Mouse (Mus musculus): ENCODE measurements around the gene Pou6f1. TPM values are rescaled to one million over a fixed set of nuclear protein-coding genes. Genes with fewer than 3 reads are reported as not detected.

The Pou6f1 gene
- total and polyA plus RNA-seq, 3 experiments: 1.7 to 9.1 (median 7.4) TPM

- H3K4me3 ChIP-seq (replicated peaks in 1 of 3; ENCODE audit: low read depth in 2 of 3, low read length in 2 of 3, poor library complexity in 1 of 3): no peak overlapping the region
- dilution Hi-C loops (cut with MboI; ENCODE audit: extremely low pct_ligation_motif_present, extremely low pct_unique_long_range_greater_than_20kb, low sequenced_read_pairs) (no loop called here), in situ Hi-C loops (cut with MboI; ENCODE audit: low pct_ligation_motif_present, low pct_unique_long_range_greater_than_20kb, low sequenced_read_pairs) (loop anchor here (5.0 kb wide), 2 partner anchors 80 to 150 kb away; no protein-coding TSS in a partner anchor)
- peaks cover 13% of the 10 kb centered on the region for H3K79me2 ChIP-seq (replicated peaks; ENCODE audit: control insufficient read depth, extremely low read depth, insufficient read depth, poor library complexity, severe bottlenecking)
- no peak for DNase-seq (ENCODE audit: extremely low read depth)
- no peak overlapping the region for H3K27ac ChIP-seq (ENCODE audit: insufficient read depth, low read depth)
- no peaks in the 10 kb centered on the region for H3K27me3 ChIP-seq (replicated peaks)
- TF ChIP-seq ZNF384 (IDR thresholded peaks at IDR 0.05; ENCODE audit: low read depth, low read length) (0 out of 2 replicates have a peak, but pooled peaks have one; percentile 7), MAX (IDR thresholded peaks at IDR 0.05; ENCODE audit: low read length) (no peak), ELF1 (IDR thresholded peaks at IDR 0.05; ENCODE audit: low read depth, low read length) (peak; percentile 13; the same call in 1 of the 2 replicates), SMC3 (IDR thresholded peaks at IDR 0.05; ENCODE audit: low read depth, low read length) (peak; percentile 71), CTCF (conservative IDR thresholded peaks at IDR 0.05 in 1 of 2, IDR thresholded peaks at IDR 0.05 in 1 of 2; ENCODE audit: low read depth in 2 of 2, low read length in 2 of 2) (peak; percentile 15 to 87; a peak in 2 of 4 replicates), POLR2AphosphoS2 (IDR thresholded peaks at IDR 0.05; ENCODE audit: low read depth, low read length) (no peak), RAD21 (IDR thresholded peaks at IDR 0.05; ENCODE audit: low read depth, low read length) (peak; percentile 43), EP300 (IDR thresholded peaks at IDR 0.05; ENCODE audit: low read length) (no peak), NELFE (IDR thresholded peaks at IDR 0.05; ENCODE audit: low read depth, low read length) (peak; percentile 42; the same call in 1 of the 2 replicates), TCF12 (IDR thresholded peaks at IDR 0.05; ENCODE audit: low read depth, low read length) (0 out of 2 replicates have a peak, but pooled peaks have one; percentile 21)
- H3K9me3 ChIP-seq (replicated peaks; ENCODE audit: low read length): peaks cover 3% of the 10 kb centered on the region
- no peak overlapping the region for H3K4me2 ChIP-seq (ENCODE audit: insufficient read depth, low read depth, poor library complexity, severe bottlenecking)
- H3K9ac ChIP-seq (ENCODE audit: insufficient read depth, low read depth): no peak overlapping the region
- peaks cover 11 to 20% of the 10 kb centered on the region in 2 experiments for H3K4me1 ChIP-seq (ENCODE audit: control insufficient read depth in 1 of 2, insufficient read depth in 2 of 2)
- H3K36me3 ChIP-seq (replicated peaks in 1 of 2; ENCODE audit: control insufficient read depth in 1 of 2, insufficient read depth in 1 of 2, low read length in 1 of 2): peaks cover 4 to 8% of the 10 kb centered on the region in 2 experiments
Observed at GRCm38 (mm10) chr15:100612432-100612831, 12.6 kb upstream of the Pou6f1 start.

- H3K4me2 ChIP-seq (ENCODE audit: insufficient read depth, low read depth, poor library complexity, severe bottlenecking): no peak overlapping the region
- TF ChIP-seq MEF2A (IDR thresholded peaks at IDR 0.05; ENCODE audit: borderline replicate concordance, low read depth, low read length): no peak
- no peak for TF ChIP-seq TCF12 (IDR thresholded peaks at IDR 0.05; ENCODE audit: low read depth, low read length)
- TF ChIP-seq MYC (IDR thresholded peaks at IDR 0.05; ENCODE audit: low read depth, low read length): no peak
- no peak for TF ChIP-seq CTCF (conservative IDR thresholded peaks at IDR 0.05 in 1 of 2, IDR thresholded peaks at IDR 0.05 in 1 of 2; ENCODE audit: low read depth in 2 of 2, low read length in 2 of 2)
- no peak for TF ChIP-seq TBP (conservative IDR thresholded peaks at IDR 0.05; ENCODE audit: low read depth, low read length)
- TF ChIP-seq EP300 (IDR thresholded peaks at IDR 0.05; ENCODE audit: low read length): no peak
- no peak for TF ChIP-seq NRF1 (IDR thresholded peaks at IDR 0.05; ENCODE audit: low read depth, low read length)
- TF ChIP-seq MAFK (IDR thresholded peaks at IDR 0.05; ENCODE audit: insufficient replicate concordance, low read length): no peak
- TF ChIP-seq RCOR1 (conservative IDR thresholded peaks at IDR 0.05; ENCODE audit: low read depth, low read length): no peak
- TF ChIP-seq IRF4 (IDR thresholded peaks at IDR 0.05; ENCODE audit: low read depth, low read length): no peak
- peaks cover 10% of the 10 kb centered on the region for H3K79me2 ChIP-seq (replicated peaks; ENCODE audit: control insufficient read depth, extremely low read depth, insufficient read depth, poor library complexity, severe bottlenecking)
- H3K4me3 ChIP-seq (replicated peaks in 1 of 3; ENCODE audit: low read depth in 2 of 3, low read length in 2 of 3, poor library complexity in 1 of 3): no peak overlapping the region
- peaks cover 1 to 5% of the 10 kb centered on the region in 2 experiments for H3K36me3 ChIP-seq (replicated peaks in 1 of 2; ENCODE audit: control insufficient read depth in 1 of 2, insufficient read depth in 1 of 2, low read length in 1 of 2)
- no peak overlapping the region for H3K27ac ChIP-seq (ENCODE audit: insufficient read depth, low read depth)
- peaks cover 3% of the 10 kb centered on the region for H3K9me3 ChIP-seq (replicated peaks; ENCODE audit: low read length)
- H3K9ac ChIP-seq (ENCODE audit: insufficient read depth, low read depth): no peak overlapping the region
- no peaks in the 10 kb centered on the region for H3K27me3 ChIP-seq (replicated peaks)
- H3K4me1 ChIP-seq (ENCODE audit: control insufficient read depth in 1 of 2, insufficient read depth in 2 of 2): peaks cover 9 to 17% of the 10 kb centered on the region in 2 experiments
- dilution Hi-C loops (cut with MboI; ENCODE audit: extremely low pct_ligation_motif_present, extremely low pct_unique_long_range_greater_than_20kb, low sequenced_read_pairs): no loop called here
- in situ Hi-C loops (cut with MboI; ENCODE audit: low pct_ligation_motif_present, low pct_unique_long_range_greater_than_20kb, low sequenced_read_pairs): loop anchor here (5.0 kb wide), 2 partner anchors 80 to 150 kb away; no protein-coding TSS in a partner anchor
- DNase-seq (ENCODE audit: extremely low read depth): no peak
Observed at GRCm38 (mm10) chr15:100611951-100612350, 12.2 kb upstream of the Pou6f1 start.

All from CH12.LX (cell line).